Mouse (Mus musculus): ENCODE data around the gene AC124502.3.

DNA sequence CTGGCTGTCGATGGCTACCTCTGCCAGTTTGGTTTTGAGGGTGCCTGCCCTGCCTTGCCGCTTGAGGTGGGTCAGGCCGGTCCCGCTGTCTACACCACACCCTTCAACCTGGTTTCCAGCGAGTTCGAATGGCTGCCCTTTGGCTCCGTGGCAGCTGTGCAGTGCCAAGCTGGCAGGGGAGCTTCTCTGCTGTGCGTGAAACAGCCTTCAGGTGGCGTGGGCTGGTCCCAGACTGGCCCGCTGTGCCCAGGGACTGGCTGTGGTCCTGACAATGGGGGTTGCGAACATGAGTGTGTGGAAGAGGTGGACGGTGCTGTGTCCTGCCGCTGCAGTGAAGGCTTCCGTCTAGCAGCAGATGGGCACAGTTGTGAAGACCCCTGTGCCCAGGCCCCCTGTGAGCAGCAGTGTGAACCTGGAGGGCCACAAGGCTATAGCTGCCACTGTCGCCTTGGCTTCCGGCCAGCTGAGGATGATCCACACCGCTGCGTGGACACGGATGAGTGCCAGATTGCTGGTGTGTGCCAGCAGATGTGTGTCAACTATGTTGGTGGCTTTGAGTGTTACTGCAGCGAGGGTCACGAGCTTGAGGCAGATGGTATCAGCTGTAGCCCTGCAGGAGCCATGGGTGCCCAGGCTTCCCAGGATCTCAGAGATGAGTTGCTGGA lies 30.0 kb downstream of the AC124502.3 start:
- no peak for TF ChIP-seq CEBPB (IDR thresholded peaks at IDR 0.05; ENCODE audit: insufficient read depth, poor library complexity, severe bottlenecking)
- TF ChIP-seq POLR2A (IDR thresholded peaks at IDR 0.05; ENCODE audit: insufficient read length, low read depth): no peak
